8 mouse cellular contexts compared by ENCODE assay signal in the genomic region with DNA sequence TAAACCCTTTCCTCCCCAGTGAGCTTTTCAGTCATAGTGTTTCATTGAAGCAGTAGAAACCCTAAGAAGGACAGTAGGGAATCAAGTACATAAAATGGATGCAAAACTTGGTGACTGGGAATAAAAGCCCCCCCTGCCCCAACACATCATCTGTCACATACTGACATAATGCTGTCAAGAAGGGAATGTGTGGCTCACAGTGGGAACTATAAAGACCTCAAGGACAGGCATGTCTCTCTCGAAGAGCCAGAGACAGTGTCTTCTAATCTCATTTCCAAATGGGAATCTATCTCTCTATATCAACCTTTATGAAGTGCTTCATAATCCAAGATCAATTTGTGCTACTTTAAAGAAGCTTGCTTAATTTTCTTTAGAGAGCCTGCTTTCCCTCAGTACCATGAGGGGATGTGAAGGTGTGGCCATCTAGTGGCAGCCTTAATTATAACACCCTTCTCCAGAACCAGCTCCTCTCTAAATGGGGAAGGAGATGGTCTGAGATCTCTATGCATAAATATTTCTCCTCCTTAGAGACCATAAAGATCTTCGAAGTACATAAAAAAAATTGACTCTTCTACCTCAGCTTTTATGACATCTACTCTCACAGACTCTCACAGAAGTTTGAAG.
DNase-seq lines count a peak whose midpoint lies in the region; ATAC-seq and TF ChIP-seq lines count a peak whose summit lies in the region.

No protein-coding gene starts in this region.

- no peak overlapping the region for H3K9ac ChIP-seq in kidney, embryonic 14.5 days (ENCODE audit: low read depth, low read length)
- no peak overlapping the region for H3K9ac ChIP-seq in limb, embryonic 14.5 days (ENCODE audit: low read depth, low read length, severe bottlenecking)
- H3K9ac ChIP-seq in neural tube, embryonic 15.5 days (replicated peaks) = no peak overlapping the region

- no peak for TF ChIP-seq POLR2A in limb, embryonic 14.5 days (IDR thresholded peaks at IDR 0.05; ENCODE audit: borderline replicate concordance, extremely low read depth, insufficient read depth, insufficient read length)

- WGBS in kidney, embryonic 14.5 days = 27% methylated on average over 2 of the region's 2 CpGs
- WGBS in limb, embryonic 14.5 days = 31% methylated on average over 2 of the region's 2 CpGs
- WGBS in neural tube, embryonic 15.5 days = 14% methylated on average over 2 of the region's 2 CpGs

- DNase-seq in A20 (ENCODE audit: low read depth, low spot score) (peak; percentile 61), ES-CJ7 (ENCODE audit: low read depth, low spot score) (peak; percentile 38)
- peak; percentile 10 to 22 for DNase-seq in cerebellum, postnatal 36 days
- peak; percentile 66 for DNase-seq in limb, embryonic 14.5 days (ENCODE audit: low spot score)
- no peak for DNase-seq in spleen, adult 12 weeks (ENCODE audit: low spot score)

- no peaks in the 10 kb centered on the region for H3K4me1 ChIP-seq in kidney, embryonic 14.5 days (ENCODE audit: control insufficient read depth, insufficient read depth, low read length)
- H3K4me1 ChIP-seq in limb, embryonic 14.5 days (ENCODE audit: control insufficient read depth, insufficient read depth, low read length) = no peaks in the 10 kb centered on the region
- H3K4me1 ChIP-seq in neural tube, embryonic 15.5 days = no peaks in the 10 kb centered on the region

- no peak overlapping the region for H3K27ac ChIP-seq in kidney, embryonic 14.5 days (ENCODE audit: low read depth, low read length)
- no peak overlapping the region for H3K27ac ChIP-seq in limb, embryonic 14.5 days (replicated peaks; ENCODE audit: low read depth, low read length)
- H3K27ac ChIP-seq in neural tube, embryonic 15.5 days (replicated peaks) = no peak overlapping the region

- peak; percentile 91 for ATAC-seq in granulocyte monocyte progenitor cell, adult 5-6 weeks (replicated peaks; ENCODE audit: poor library complexity, severe bottlenecking)
- ATAC-seq in kidney, embryonic 14.5 days (ENCODE audit: low FRiP score, low TSS enrichment) = peak; percentile 91
- peak; percentile 65; the same call in 1 of the 2 replicates for ATAC-seq in limb, embryonic 14.5 days (ENCODE audit: low FRiP score, low read depth)
- peak; percentile 88 for ATAC-seq in neural tube, embryonic 15.5 days (ENCODE audit: low FRiP score)

- H3K36me3 ChIP-seq in kidney, embryonic 14.5 days (ENCODE audit: control insufficient read depth, insufficient read depth, low read length) = no peaks in the 10 kb centered on the region
- H3K36me3 ChIP-seq in limb, embryonic 14.5 days (ENCODE audit: control insufficient read depth, insufficient read depth, low read length) = no peaks in the 10 kb centered on the region
- no peaks in the 10 kb centered on the region for H3K36me3 ChIP-seq in neural tube, embryonic 15.5 days

- H3K4me3 ChIP-seq in kidney, embryonic 14.5 days (ENCODE audit: low read length) = no peak overlapping the region
- no peak overlapping the region for H3K4me3 ChIP-seq in limb, embryonic 14.5 days (replicated peaks; ENCODE audit: low read length)
- no peak overlapping the region for H3K4me3 ChIP-seq in neural tube, embryonic 15.5 days (replicated peaks)

- H3K9me3 ChIP-seq in kidney, embryonic 14.5 days (ENCODE audit: control insufficient read depth, low read length) = no peaks in the 10 kb centered on the region
- H3K9me3 ChIP-seq in limb, embryonic 14.5 days (ENCODE audit: control insufficient read depth, low read length) = no peaks in the 10 kb centered on the region
- H3K9me3 ChIP-seq in neural tube, embryonic 15.5 days (replicated peaks) = no peaks in the 10 kb centered on the region

- no peaks in the 10 kb centered on the region for H3K27me3 ChIP-seq in kidney, embryonic 14.5 days (ENCODE audit: control insufficient read depth, insufficient read depth, low read length)
- H3K27me3 ChIP-seq in limb, embryonic 14.5 days (ENCODE audit: control insufficient read depth, insufficient read depth, low read length) = no peaks in the 10 kb centered on the region
- no peaks in the 10 kb centered on the region for H3K27me3 ChIP-seq in neural tube, embryonic 15.5 days (replicated peaks)

- no peak overlapping the region for H3K4me2 ChIP-seq in kidney, embryonic 14.5 days (replicated peaks; ENCODE audit: low read depth, low read length)
- no peak overlapping the region for H3K4me2 ChIP-seq in limb, embryonic 14.5 days (replicated peaks; ENCODE audit: low read depth, low read length, severe bottlenecking)
- no peak overlapping the region for H3K4me2 ChIP-seq in neural tube, embryonic 15.5 days
